Mouse (Mus musculus): ENCODE measurements at regions not wholly inside any gene's neighbourhood (a gene's known extent, or its start where the extent isn't known, plus 50 kb on each side); places are given as distances from the start of the nearest gene placed in this dataset.

GRCm38 (mm10) chr15:96881519-96882170 is 174.1 kb downstream of the Slc38a4 start:
- intact Hi-C loops (cut with DNase I): no loop called here
- DNase-seq: no peak

- DNase-seq: no peak
- intact Hi-C loops (cut with DNase I): no loop called here
Observed at GRCm38 (mm10) chr15:96880066-96880465, 175.7 kb downstream of the Slc38a4 start.

- no peak for DNase-seq
- intact Hi-C loops (cut with DNase I): no loop called here
Observed at GRCm38 (mm10) chr15:96878796-96879195, 177.0 kb downstream of the Slc38a4 start.

- no peak for DNase-seq
- intact Hi-C loops (cut with DNase I): no loop called here
Observed at GRCm38 (mm10) chr15:96877931-96878330, 177.8 kb downstream of the Slc38a4 start.

- intact Hi-C loops (cut with DNase I): no loop called here
- no peak for DNase-seq
Observed at GRCm38 (mm10) chr15:96877271-96877670, 177.7 kb upstream of the Slc38a2 start.

- no peak for DNase-seq
- intact Hi-C loops (cut with DNase I): no loop called here
Observed at GRCm38 (mm10) chr15:96874145-96874544, 174.6 kb upstream of the Slc38a2 start.

- intact Hi-C loops (cut with DNase I): no loop called here
- no peak for DNase-seq
Observed at GRCm38 (mm10) chr15:96873562-96873961, 174.0 kb upstream of the Slc38a2 start.

GRCm38 (mm10) chr15:96873126-96873525 is 173.6 kb upstream of the Slc38a2 start:
- DNase-seq: no peak
- intact Hi-C loops (cut with DNase I): no loop called here

GRCm38 (mm10) chr15:96867701-96868100 is 168.2 kb upstream of the Slc38a2 start:
- intact Hi-C loops (cut with DNase I): no loop called here
- no peak for DNase-seq

- intact Hi-C loops (cut with DNase I): no loop called here
- no peak for DNase-seq
Observed at GRCm38 (mm10) chr15:96865932-96866331, 166.4 kb upstream of the Slc38a2 start.

GRCm38 (mm10) chr15:96857709-96858108 is 158.2 kb upstream of the Slc38a2 start:
- no peak for DNase-seq
- intact Hi-C loops (cut with DNase I): no loop called here

- DNase-seq: no peak
- intact Hi-C loops (cut with DNase I): no loop called here
Observed at GRCm38 (mm10) chr15:96851970-96852768, 152.6 kb upstream of the Slc38a2 start.

GRCm38 (mm10) chr15:96848150-96848549 is 148.6 kb upstream of the Slc38a2 start:
- DNase-seq: peak; percentile 20
- intact Hi-C loops (cut with DNase I): no loop called here

GRCm38 (mm10) chr15:96845221-96845620 is 145.7 kb upstream of the Slc38a2 start:
- intact Hi-C loops (cut with DNase I): no loop called here

GRCm38 (mm10) chr15:96844290-96844689 is 144.8 kb upstream of the Slc38a2 start:
- intact Hi-C loops (cut with DNase I): no loop called here
- DNase-seq: no peak

More at GRCm38 (mm10) chr15:96845221-96845620, 145.7 kb upstream of the Slc38a2 start:
- DNase-seq: no peak

GRCm38 (mm10) chr15:96843589-96843988 is 144.1 kb upstream of the Slc38a2 start:
- no peak for DNase-seq
- intact Hi-C loops (cut with DNase I): no loop called here

GRCm38 (mm10) chr15:96842881-96843280 is 143.4 kb upstream of the Slc38a2 start:
- DNase-seq: no peak
- intact Hi-C loops (cut with DNase I): no loop called here

GRCm38 (mm10) chr15:96836670-96837069 is 137.1 kb upstream of the Slc38a2 start:
- no peak for DNase-seq
- intact Hi-C loops (cut with DNase I): no loop called here

GRCm38 (mm10) chr15:96834862-96835261 is 135.3 kb upstream of the Slc38a2 start:
- intact Hi-C loops (cut with DNase I): no loop called here
- no peak for DNase-seq

- intact Hi-C loops (cut with DNase I): no loop called here
- DNase-seq: no peak
Observed at GRCm38 (mm10) chr15:96834162-96834843, 134.8 kb upstream of the Slc38a2 start.

- no peak for DNase-seq
- intact Hi-C loops (cut with DNase I): no loop called here
Observed at GRCm38 (mm10) chr15:96832389-96832788, 132.9 kb upstream of the Slc38a2 start.

GRCm38 (mm10) chr15:96831256-96831655 is 131.7 kb upstream of the Slc38a2 start:
- no peak for DNase-seq
- intact Hi-C loops (cut with DNase I): no loop called here

Data from left cerebral cortex, postnatal 4 days (tissue).